Mouse (Mus musculus) hindbrain, embryonic 11.5 days (tissue): ENCODE data around the gene Tcea3. TPM values are rescaled to one million over a fixed set of nuclear protein-coding genes. Genes with fewer than 3 reads are reported as not detected.

Experiments used
- ATAC-seq: fragments of 200-750 bp; cut with Nextera tagmentation; 2 replicates; pipeline ENCODE4 v1.8.0; 2017; ENCODE audit warnings: mild to moderate bottlenecking, moderate TSS enrichment, moderate library complexity; ENCODE audit not compliant: low FRiP score
- DNase-seq: peaks from one replicate; pipeline ENCODE4 v3.0.0-alpha.2; 2015; ENCODE audit warnings: low spot score
- H3K27ac ChIP-seq: fragments of 300-500 bp; sonication (generic); 2 replicates; pipeline ENCODE4 v1.5.1; 2014; ENCODE audit warnings: mild to moderate bottlenecking, low read depth, low read length
- H3K27me3 ChIP-seq: fragments of 300-500 bp; sonication (generic); 2 replicates; pipeline ENCODE4 v1.6.1; 2014; ENCODE audit warnings: mild to moderate bottlenecking, low read length, moderate library complexity, mixed read lengths; ENCODE audit not compliant: control insufficient read depth, insufficient read depth
- H3K36me3 ChIP-seq: fragments of 300-500 bp; sonication (generic); 2 replicates; pipeline ENCODE4 v1.6.1; 2014; ENCODE audit warnings: mild to moderate bottlenecking, low read length, moderate library complexity, mixed read lengths; ENCODE audit not compliant: control insufficient read depth, insufficient read depth
- H3K4me1 ChIP-seq: fragments of 300-500 bp; sonication (generic); replicated peaks from 2 replicates; pipeline ENCODE4 v1.6.1; 2014; ENCODE audit warnings: low read length, mixed read lengths; ENCODE audit not compliant: control insufficient read depth, insufficient read depth
- H3K4me2 ChIP-seq: fragments of 300-500 bp; sonication (generic); replicated peaks from 2 replicates; pipeline ENCODE4 v1.6.1; 2014; ENCODE audit warnings: mild to moderate bottlenecking, low read depth, low read length
- H3K4me3 ChIP-seq: fragments of 300-500 bp; sonication (generic); 2 replicates; pipeline ENCODE4 v1.5.1; 2014; ENCODE audit warnings: low read depth, low read length
- H3K9ac ChIP-seq: fragments of 300-500 bp; sonication (generic); 2 replicates; pipeline ENCODE4 v1.6.1; 2014; ENCODE audit warnings: low read depth, low read length
- H3K9me3 ChIP-seq: fragments of 300-500 bp; sonication (generic); 2 replicates; pipeline ENCODE4 v1.6.1; 2016; ENCODE audit warnings: low read length; ENCODE audit not compliant: control insufficient read depth
- WGBS: fragments of 180-500 bp; shearing (Covaris S2); extraction: QIAGEN DNeasy Blood & Tissue Kit; methylation state at CpG from one replicate; pipeline ENCODE4 v1.1.7; 2014; 5-methylcytosine and 5-hydroxymethylcytosine counted together
- polyA plus RNA-seq: library from polyadenylated mRNA; unstranded; fragments of >200 nt; fragmentation: Nextera tagmentation; extraction: Ambion mirVana; gene quantifications from 2 replicates; pipeline ENCODE4 v1.2.1, GENCODE M21; 2014

Tcea3 gene
- polyA plus RNA-seq, 1 experiment from 2014 or later, result 5.2 TPM

DNA sequence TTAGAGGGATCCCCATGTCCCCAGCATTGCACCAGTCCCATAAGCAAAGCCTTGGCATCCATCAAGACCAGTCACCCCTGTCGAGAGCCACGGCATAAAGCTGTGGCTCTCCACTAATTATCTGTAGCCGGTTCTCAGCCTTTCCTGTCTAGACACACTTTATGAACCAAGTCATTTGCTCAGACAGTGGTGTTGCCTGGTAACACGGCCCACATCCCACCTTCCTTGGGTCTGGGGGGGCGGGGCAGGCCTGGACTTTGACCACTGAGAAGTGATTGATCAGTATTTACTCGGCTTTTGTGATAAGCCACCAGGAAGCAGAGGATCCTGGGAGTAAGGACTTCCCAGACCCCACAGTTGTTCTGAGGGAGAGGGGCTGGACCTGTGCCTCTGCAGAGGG is 8.4 kb downstream of the Tcea3 start:
- 49% methylated on average over 6 of the region's 6 CpGs for WGBS
- Histone ChIP-seq H3K4me2 (no peak overlapping the region), H3K9ac (no peak overlapping the region), H3K4me1 (no peaks in the 10 kb centered on the region; the same call in 1 of the 2 replicates), H3K36me3 (no peaks in the 10 kb centered on the region), H3K9me3 (no peaks in the 10 kb centered on the region), H3K27me3 (peaks cover 5% of the 10 kb centered on the region; the same call in 1 of the 2 replicates), H3K4me3 (no peak overlapping the region), H3K27ac (no peak overlapping the region)
- no peak for ATAC-seq
- DNase-seq, result no peak

DNA sequence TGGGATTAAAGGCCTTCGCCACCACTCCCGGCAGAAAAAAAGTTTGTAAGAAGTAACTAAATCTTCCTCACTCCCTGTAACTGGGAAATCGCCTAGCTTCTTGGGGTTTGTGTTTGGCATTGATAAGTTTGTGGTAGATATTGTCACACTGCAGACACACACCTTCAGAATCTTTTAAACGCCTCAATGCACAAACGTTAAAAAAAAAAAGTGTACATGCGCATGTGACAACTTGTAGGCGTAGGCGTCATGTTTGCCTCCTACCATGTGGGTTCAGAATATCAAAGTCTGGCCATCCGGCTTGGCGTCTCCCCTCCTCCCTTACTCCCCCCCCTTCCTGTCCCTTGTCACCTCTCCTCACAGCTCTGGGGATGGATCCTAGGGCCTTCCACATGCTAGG is 9.2 kb downstream of the Tcea3 start:
- no peaks in the 10 kb centered on the region; the same call in 1 of the 2 replicates for H3K4me1 ChIP-seq
- peaks cover 1% of the 10 kb centered on the region; the same call in 1 of the 2 replicates for H3K27me3 ChIP-seq
- DNase-seq (no peak), ATAC-seq (no peak)
- H3K9me3 ChIP-seq, result no peaks in the 10 kb centered on the region
- H3K36me3 ChIP-seq, result no peaks in the 10 kb centered on the region
- H3K27ac ChIP-seq, result no peak overlapping the region
- H3K4me3 ChIP-seq, result no peak overlapping the region
- 79% methylated on average over 10 of the region's 10 CpGs for WGBS
- H3K9ac ChIP-seq, result no peak overlapping the region
- no peak overlapping the region for H3K4me2 ChIP-seq

DNA sequence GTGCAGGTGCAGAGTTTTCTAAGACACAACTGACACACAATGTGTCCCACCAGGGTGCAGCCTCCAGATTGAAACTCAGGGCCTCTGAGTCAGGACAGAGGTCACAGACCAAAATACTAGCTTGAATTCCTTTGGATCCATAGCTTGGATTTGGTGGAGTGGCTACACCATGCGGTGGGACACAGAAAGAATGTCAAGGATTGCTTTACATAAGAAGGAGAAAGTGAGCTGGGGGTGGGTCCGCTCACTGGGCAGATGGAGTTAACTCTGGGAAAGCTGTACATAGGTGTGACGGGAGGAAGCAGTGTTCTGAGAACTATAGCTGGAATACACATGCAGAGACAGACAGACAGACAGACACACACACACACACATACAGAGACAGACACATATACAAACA is 12.4 kb downstream of the Tcea3 start:
- ATAC-seq (no peak), DNase-seq (no peak)
- Histone ChIP-seq H3K9ac (no peak overlapping the region), H3K9me3 (no peaks in the 10 kb centered on the region), H3K4me2 (no peak overlapping the region), H3K27me3 (no peaks in the 10 kb centered on the region), H3K27ac (no peak overlapping the region), H3K36me3 (no peaks in the 10 kb centered on the region), H3K4me1 (no peaks in the 10 kb centered on the region; the same call in 1 of the 2 replicates), H3K4me3 (no peak overlapping the region)
- 64% methylated on average over 3 of the region's 3 CpGs for WGBS

DNA sequence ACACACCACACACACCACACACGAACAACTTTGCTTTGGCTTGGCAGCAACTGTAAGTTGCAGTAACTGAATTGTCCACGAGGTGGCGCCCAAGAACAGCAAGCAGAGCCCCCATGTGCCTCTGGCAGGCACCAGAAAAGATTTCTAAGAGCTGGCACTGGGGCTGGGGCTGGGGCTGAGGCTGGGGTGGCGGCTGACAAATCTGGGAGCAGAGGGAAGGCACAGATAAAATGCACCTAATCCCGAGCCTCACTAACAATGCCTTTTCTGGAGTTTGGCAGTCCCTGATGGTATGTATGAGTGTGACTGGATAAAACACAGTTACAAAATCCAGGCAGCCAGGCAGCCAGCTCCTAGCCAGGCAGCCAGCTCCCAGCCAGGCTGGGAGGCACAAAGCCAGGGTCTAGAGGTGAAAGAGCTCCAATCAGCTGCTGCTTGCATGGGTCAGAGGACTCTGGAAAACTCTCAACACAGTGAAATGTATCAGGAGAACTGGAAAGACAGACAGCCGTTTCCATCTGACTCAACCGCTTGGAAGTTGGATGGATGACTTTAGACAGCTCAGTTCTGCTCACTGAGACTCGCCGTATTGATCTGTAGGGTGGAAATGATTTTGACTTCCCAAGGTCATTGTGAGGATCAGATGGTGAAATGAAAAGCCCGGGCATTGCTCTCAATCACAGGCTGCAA is 13.1 kb downstream of the Tcea3 start:
- H3K9me3 ChIP-seq, result no peaks in the 10 kb centered on the region
- WGBS, result 46% methylated on average over 10 of the region's 10 CpGs
- no peak overlapping the region for H3K27ac ChIP-seq
- no peak overlapping the region for H3K4me3 ChIP-seq
- H3K9ac ChIP-seq, result no peak overlapping the region
- no peak overlapping the region for H3K4me2 ChIP-seq
- H3K27me3 ChIP-seq, result no peaks in the 10 kb centered on the region
- no peaks in the 10 kb centered on the region; the same call in 1 of the 2 replicates for H3K4me1 ChIP-seq
- no peaks in the 10 kb centered on the region for H3K36me3 ChIP-seq
- DNase-seq (peak; percentile 89), ATAC-seq (no peak)

DNA sequence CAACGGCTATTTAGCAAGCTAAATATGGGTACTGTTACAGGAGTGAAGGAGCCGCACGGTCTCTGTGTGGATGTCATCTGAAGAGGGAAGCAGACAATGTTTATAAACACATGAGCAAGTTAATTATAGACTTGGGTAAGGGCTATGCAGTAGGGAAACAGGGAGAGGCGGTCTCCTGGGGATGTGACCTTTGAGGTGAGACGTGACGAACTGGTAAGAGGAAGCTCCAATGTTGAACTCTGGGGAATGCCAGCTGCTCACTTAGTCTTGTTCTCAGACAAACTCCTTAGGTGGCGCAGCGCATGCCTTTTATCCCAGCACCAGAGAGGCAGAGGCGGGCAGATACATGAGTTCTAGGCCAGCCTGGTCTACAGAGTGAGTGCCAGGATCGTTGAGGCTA is 14.4 kb downstream of the Tcea3 start:
- no peak for ATAC-seq
- Histone ChIP-seq H3K4me2 (no peak overlapping the region), H3K27ac (no peak overlapping the region), H3K4me3 (no peak overlapping the region), H3K9ac (no peak overlapping the region), H3K36me3 (no peaks in the 10 kb centered on the region), H3K27me3 (no peaks in the 10 kb centered on the region), H3K4me1 (no peaks in the 10 kb centered on the region; the same call in 1 of the 2 replicates), H3K9me3 (no peaks in the 10 kb centered on the region)
- no peak for DNase-seq
- 82% methylated on average over 10 of the region's 10 CpGs for WGBS

DNA sequence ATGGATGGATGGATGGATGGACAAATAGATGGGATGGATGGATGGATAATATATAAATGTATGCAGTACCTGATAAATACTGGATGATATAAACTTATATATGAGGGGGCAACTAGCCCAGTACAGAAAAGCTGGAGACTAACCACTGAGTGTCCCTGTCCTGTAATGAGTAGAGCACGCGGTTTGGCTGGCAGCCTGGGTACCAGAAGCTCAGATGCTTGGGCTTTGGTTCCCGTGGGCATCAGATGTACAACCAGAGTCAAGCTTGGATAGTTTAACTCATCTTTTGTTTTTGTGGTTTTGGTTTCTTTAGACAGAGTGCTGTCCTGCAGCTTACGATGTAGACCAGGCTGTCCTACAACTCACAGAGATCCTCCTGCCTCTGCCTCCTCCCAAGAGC is 16.0 kb downstream of the Tcea3 start:
- ATAC-seq (no peak), DNase-seq (no peak)
- 97% methylated on average over 4 of the region's 4 CpGs for WGBS
- Histone ChIP-seq H3K4me3 (no peak overlapping the region), H3K36me3 (no peaks in the 10 kb centered on the region), H3K9me3 (no peaks in the 10 kb centered on the region), H3K4me1 (no peaks in the 10 kb centered on the region; the same call in 1 of the 2 replicates), H3K27ac (no peak overlapping the region), H3K9ac (no peak overlapping the region), H3K27me3 (no peaks in the 10 kb centered on the region), H3K4me2 (no peak overlapping the region)

DNA sequence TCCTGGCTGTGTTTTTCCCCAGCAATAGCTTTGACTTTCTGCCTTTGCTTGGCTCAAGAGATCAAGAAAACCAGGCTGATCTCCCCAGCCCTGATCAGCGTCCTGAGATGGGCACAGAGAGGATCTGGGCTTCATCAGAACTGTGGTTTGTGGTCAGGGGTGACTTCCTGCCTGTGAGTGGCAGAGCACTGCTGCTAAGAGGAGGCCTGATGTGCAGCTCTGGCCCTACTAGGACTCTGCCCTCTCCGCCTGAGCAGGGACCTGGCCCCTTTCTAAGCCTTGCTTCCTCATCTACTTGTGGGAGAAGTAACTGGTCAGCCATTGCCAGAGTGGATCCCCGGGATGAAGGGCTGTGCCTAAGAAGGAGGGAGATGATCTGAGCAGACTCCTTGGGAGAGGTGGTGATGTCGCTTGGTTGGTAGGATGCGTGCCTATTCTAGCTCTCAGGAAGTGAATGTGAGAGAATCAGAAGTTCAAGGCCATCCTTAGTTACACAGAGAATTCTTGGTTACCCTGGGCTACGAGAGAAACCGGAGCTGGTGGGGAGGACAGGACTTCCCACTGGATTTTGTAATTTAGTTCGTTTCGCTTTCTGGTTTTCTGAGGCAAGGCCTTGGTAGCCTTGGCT is 19.3 kb downstream of the Tcea3 start:
- no peaks in the 10 kb centered on the region for H3K36me3 ChIP-seq
- H3K27me3 ChIP-seq, result no peaks in the 10 kb centered on the region
- H3K4me3 ChIP-seq, result no peak overlapping the region
- H3K4me2 ChIP-seq, result no peak overlapping the region
- no peaks in the 10 kb centered on the region for H3K9me3 ChIP-seq
- no peak overlapping the region for H3K27ac ChIP-seq
- 88% methylated on average over 9 of the region's 9 CpGs for WGBS
- H3K4me1 ChIP-seq, result no peaks in the 10 kb centered on the region
- DNase-seq (no peak), ATAC-seq (no peak)
- no peak overlapping the region for H3K9ac ChIP-seq

DNA sequence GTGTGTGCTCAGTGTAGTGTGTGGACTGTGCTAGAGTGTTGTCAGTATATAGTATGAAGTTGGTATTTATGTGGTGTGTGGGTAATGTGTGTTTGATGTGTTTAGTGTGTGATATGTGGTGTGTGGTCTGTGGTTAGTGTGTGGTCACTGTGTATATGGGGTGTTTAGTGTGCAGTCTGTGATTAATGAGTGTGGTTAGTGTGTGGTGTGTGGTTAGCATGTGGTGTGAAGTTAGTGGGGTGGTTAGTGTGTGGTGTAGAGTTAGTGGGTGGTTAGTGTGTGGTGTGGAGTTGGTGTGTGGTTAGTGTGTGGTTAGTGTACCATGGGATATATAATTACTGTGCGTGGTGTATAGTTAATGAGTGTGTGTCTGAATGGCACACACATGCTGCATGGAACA is 21.4 kb downstream of the Tcea3 start:
- no peak for DNase-seq
- no peak overlapping the region for H3K9ac ChIP-seq
- WGBS, result 90% methylated on average over 1 of the region's 1 CpGs
- no peak overlapping the region for H3K4me2 ChIP-seq
- H3K36me3 ChIP-seq, result no peaks in the 10 kb centered on the region
- no peaks in the 10 kb centered on the region for H3K4me1 ChIP-seq
- no peak overlapping the region for H3K4me3 ChIP-seq
- no peak overlapping the region for H3K27ac ChIP-seq
- H3K27me3 ChIP-seq, result no peaks in the 10 kb centered on the region
- no peak for ATAC-seq
- no peaks in the 10 kb centered on the region for H3K9me3 ChIP-seq

DNA sequence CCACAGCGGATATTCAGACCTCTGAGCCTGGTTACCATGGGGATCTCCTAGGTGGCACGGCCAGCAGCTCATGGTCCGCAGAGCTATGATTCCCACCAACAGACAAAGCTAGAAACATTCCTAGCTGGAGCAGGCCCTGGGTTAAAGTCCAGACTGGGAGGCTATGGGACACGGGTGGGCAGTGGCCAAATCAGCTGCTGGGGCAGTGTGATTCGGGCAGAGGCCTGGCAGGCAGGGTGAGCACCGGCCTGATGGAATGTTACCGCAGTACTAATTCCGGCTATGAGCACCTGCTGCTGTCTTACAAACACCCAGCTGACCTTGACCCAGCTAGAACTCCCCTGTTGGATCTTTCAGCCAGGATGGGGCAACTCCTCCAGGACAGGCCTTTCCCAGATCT is 23.1 kb downstream of the Tcea3 start:
- WGBS, result 79% methylated on average over 8 of the region's 8 CpGs
- Histone ChIP-seq H3K27me3 (no peaks in the 10 kb centered on the region), H3K36me3 (no peaks in the 10 kb centered on the region), H3K9ac (no peak overlapping the region), H3K4me2 (no peak overlapping the region), H3K4me1 (no peaks in the 10 kb centered on the region), H3K9me3 (no peaks in the 10 kb centered on the region), H3K27ac (no peak overlapping the region), H3K4me3 (no peak overlapping the region)
- ATAC-seq, result no peak
- no peak for DNase-seq
